ENCODE assay signal across 8 mouse cellular contexts in the genomic region with DNA sequence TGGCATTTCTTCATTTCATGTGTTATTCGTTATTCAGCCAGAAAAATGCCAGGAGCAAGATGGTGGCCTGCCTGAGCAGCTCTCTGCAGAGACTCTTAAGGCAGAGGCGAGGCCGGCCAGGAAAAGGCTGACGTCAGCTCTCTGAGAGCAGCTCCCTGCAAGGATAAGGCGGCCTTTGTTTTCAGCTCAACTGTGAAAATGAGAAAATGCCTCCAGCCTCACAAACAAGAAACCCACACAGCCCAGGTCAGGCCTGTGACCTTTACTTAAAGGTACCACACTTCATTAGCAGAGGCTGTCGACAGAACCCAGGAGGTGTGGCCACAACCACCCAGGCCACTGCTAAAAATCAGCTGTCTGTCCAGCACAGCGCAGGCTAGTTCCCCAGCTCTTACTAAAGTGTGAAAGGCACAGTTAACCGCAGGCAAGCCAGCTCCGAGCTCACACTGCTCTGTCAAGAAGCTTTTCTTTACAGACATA.
DNase-seq lines count a peak whose midpoint lies in the region; ATAC-seq and TF ChIP-seq lines count a peak whose summit lies in the region.

No protein-coding gene starts in this region.

- no peaks in the 10 kb centered on the region for H3K9me3 ChIP-seq in forebrain, embryonic 14.5 days (replicated peaks; ENCODE audit: control insufficient read depth, low read length)
- H3K9me3 ChIP-seq in liver, embryonic 14.5 days (ENCODE audit: control insufficient read depth, low read length): no peaks in the 10 kb centered on the region

- H3K36me3 ChIP-seq in forebrain, embryonic 14.5 days (ENCODE audit: control insufficient read depth, insufficient read depth, low read length): no peaks in the 10 kb centered on the region; the same call in 1 of the 2 replicates
- no peaks in the 10 kb centered on the region for H3K36me3 ChIP-seq in liver, embryonic 14.5 days (replicated peaks; ENCODE audit: control insufficient read depth, insufficient read depth, low read depth)

- peak; percentile 55 for DNase-seq in CD4-positive, CD25-positive, alpha-beta regulatory T cell, adult 2 months (ENCODE audit: low read depth, low spot score)
- peak; percentile 78 for DNase-seq in adrenal gland, postnatal 10 days
- DNase-seq in forebrain, embryonic 14.5 days (ENCODE audit: low spot score): peak; percentile 96
- peak; percentile 66 for DNase-seq in heart, postnatal 25 days (ENCODE audit: low spot score)
- peak; percentile 86 to 92 for DNase-seq in kidney, postnatal 36 days
- DNase-seq in liver, embryonic 14.5 days (ENCODE audit: low read depth in 3 of 3, low spot score in 3 of 3): no peak
- peak; percentile 74 for DNase-seq in neural tube, embryonic 10.5 days (ENCODE audit: extremely low spot score, low spot score)
- DNase-seq in yolk sac, embryonic 10.5 days (ENCODE audit: low spot score): peak; percentile 91

- TF ChIP-seq EP300 in liver, embryonic 14.5 days (IDR thresholded peaks at IDR 0.05; ENCODE audit: low read depth): no peak

- peak overlapping the region; percentile 97 for H3K27ac ChIP-seq in forebrain, embryonic 14.5 days (ENCODE audit: low read depth, low read length)
- H3K27ac ChIP-seq in liver, embryonic 14.5 days: peak overlapping the region; percentile 13; the same call in 1 of the 2 replicates

- ATAC-seq in forebrain, embryonic 14.5 days: peak; percentile 93
- ATAC-seq in liver, embryonic 14.5 days (ENCODE audit: insufficient read depth): peak; percentile 57; the same call in 1 of the 2 replicates

- no peaks in the 10 kb centered on the region for H3K27me3 ChIP-seq in forebrain, embryonic 14.5 days (replicated peaks; ENCODE audit: control insufficient read depth, insufficient read depth, low read length)
- H3K27me3 ChIP-seq in liver, embryonic 14.5 days (ENCODE audit: control insufficient read depth, insufficient read depth, low read length): no peaks in the 10 kb centered on the region

- no peak overlapping the region for H3K4me3 ChIP-seq in forebrain, embryonic 14.5 days (ENCODE audit: low read depth, low read length)
- H3K4me3 ChIP-seq in liver, embryonic 14.5 days (ENCODE audit: insufficient read depth in 1 of 2, low read depth in 2 of 2, low read length in 2 of 2): no peak overlapping the region

- 0% methylated on average over 9 of the region's 9 CpGs for WGBS in forebrain, embryonic 14.5 days
- 18% methylated on average over 9 of the region's 9 CpGs for WGBS in liver, embryonic 14.5 days (ENCODE audit: insufficient replicate concordance)

- H3K9ac ChIP-seq in forebrain, embryonic 14.5 days (ENCODE audit: low read length): peak overlapping the region; percentile 60
- no peak overlapping the region; the same call in 1 of the 2 replicates for H3K9ac ChIP-seq in liver, embryonic 14.5 days (replicated peaks)

- peaks cover 53% of the 10 kb centered on the region for H3K4me1 ChIP-seq in forebrain, embryonic 14.5 days (ENCODE audit: control insufficient read depth, insufficient read depth, low read length)
- peaks cover 21 to 56% of the 10 kb centered on the region in 2 experiments for H3K4me1 ChIP-seq in liver, embryonic 14.5 days (replicated peaks; ENCODE audit: control insufficient read depth in 2 of 2, insufficient read depth in 2 of 2, low read length in 1 of 2)

- TF ChIP-seq CTCF in liver, embryonic 14.5 days (IDR thresholded peaks at IDR 0.05; ENCODE audit: low read depth): no peak

- peak overlapping the region; percentile 24 for H3K4me2 ChIP-seq in forebrain, embryonic 14.5 days (ENCODE audit: low read length)
- H3K4me2 ChIP-seq in liver, embryonic 14.5 days (ENCODE audit: low read depth): peak overlapping the region; percentile 16; the same call in 1 of the 2 replicates

- intact Hi-C loops in heart, postnatal 25 days (cut with DNase I): no loop called here

Comparison
In these comparisons a context has a peak if more than half of its experiments do, and no peak if none do; other contexts are left out.
1. DNase-seq: peak in CD4-positive, CD25-positive, alpha-beta regulatory T cell, adult 2 months (single experiment), adrenal gland, postnatal 10 days (single experiment), forebrain, embryonic 14.5 days (single experiment), heart, postnatal 25 days (single experiment), kidney, postnatal 36 days (2 of 2), neural tube, embryonic 10.5 days (single experiment) and yolk sac, embryonic 10.5 days (single experiment); none in liver, embryonic 14.5 days (0 of 3).